Mouse (Mus musculus) embryo, embryonic 11 days (tissue): ENCODE data around the gene Mob1a.

Experiments
- DNase-seq: peaks from one replicate; pipeline ENCODE4 v3.0.0-alpha.2; 2015

The Mob1a gene

DNA sequence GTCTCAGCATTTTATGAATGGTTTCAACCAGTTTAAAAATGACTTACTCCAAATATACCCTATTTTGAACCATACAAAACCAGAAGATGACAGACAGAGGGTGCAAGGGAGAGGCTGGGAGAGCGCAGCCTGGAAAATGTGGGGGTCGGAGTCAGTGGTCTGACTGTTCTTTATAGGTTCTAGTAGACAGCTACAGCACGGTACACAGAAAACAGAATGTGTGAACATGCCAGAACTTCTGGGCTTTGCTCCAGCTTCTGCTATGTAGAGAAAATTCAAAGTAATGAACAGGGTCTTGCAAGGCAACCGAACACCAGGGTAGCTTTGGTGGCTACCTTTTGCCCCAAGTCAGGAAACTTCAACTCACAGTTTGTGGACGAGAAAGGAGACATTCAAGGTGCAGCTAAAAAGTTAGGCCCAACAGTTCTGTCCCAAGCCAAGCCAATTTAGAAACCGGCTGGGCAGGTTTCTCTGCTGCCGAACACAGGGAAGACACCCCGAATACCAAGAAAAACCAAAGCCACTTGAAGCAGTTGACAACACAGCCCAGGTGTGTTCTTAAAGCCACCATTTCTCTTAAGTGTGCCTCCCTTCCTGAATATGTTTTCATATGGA is 66.5 kb downstream of the Mob1a start:
- no peak for DNase-seq
